Mouse (Mus musculus): ENCODE results near the gene Agr2. TPM values are rescaled to one million over a fixed set of nuclear protein-coding genes. Genes with fewer than 3 reads are reported as not detected.

Gene Agr2
- polyA plus RNA-seq (2016; fragmentation: Nextera tagmentation; extraction: Ambion mirVana): not detected in 2 replicates

DNA sequence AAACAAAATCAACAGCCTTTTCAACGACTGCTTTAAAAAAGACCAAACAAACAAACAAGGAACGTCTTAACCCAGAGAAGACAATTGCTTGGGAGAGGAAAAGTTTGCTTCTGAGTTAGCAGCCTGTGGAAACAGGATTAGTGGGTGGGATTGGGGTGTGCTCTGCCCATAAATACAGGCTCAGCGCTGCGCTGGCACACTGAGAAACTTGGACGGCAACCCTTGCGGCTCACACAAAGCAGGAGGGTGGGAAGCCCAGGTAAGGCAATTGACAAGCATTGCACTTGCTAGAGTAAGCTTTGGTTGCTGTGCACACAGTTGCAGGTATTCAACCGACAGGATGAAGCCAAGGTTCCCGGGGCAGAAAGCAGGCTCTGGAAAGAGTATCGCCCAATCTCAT is at the start of gene Agr2:
Agr2 (plus strand) TSS at position 197 of the 400 bp plus-strand sequence.
- DNase-seq (ENCODE audit: low spot score): no peak
- H3K36me3 ChIP-seq: no peaks in the 10 kb centered on the region
- no peak within 1 kb of the TSS for H3K27ac ChIP-seq
- H3K9me3 ChIP-seq (replicated peaks): no peaks in the 10 kb centered on the region
- no peaks in the 10 kb centered on the region for H3K27me3 ChIP-seq (ENCODE audit: low read depth, poor library complexity, severe bottlenecking)
- no peak within 1 kb of the TSS for H3K4me3 ChIP-seq
- 0 out of 2 replicates have a peak, but pooled peaks cover 3% of the 10 kb centered on the region for H3K4me1 ChIP-seq
- 77% methylated on average over 9 of the region's 9 CpGs for WGBS

DNA sequence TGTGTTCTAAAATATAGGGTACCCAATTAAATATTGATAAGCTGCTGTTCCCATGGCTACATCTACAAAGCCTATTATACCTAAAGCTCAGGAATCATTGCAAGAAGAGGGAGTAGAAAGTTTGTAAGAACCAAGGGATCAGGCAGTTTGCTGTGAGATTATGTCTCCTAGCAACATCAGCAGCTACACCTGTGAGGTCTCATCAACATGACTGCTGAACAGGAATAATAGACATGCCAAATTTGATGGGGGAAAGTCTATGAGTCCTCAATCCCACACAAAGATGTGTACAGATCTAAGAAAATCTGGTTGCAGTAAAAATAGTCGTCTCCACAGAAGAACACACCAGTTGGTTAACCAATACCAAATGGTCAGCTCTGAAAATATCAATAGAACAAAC is 41.0 kb upstream of the Agr2 start:
- Histone ChIP-seq H3K9me3 (replicated peaks) (no peaks in the 10 kb centered on the region), H3K27me3 (ENCODE audit: low read depth, poor library complexity, severe bottlenecking) (no peaks in the 10 kb centered on the region), H3K4me3 (no peak overlapping the region), H3K4me1 (no peaks in the 10 kb centered on the region), H3K36me3 (no peaks in the 10 kb centered on the region), H3K27ac (no peak overlapping the region)
- WGBS: 73% methylated on average over 1 of the region's 1 CpGs
- DNase-seq (ENCODE audit: low spot score): no peak

- WGBS: 79% methylated on average over 2 of the region's 2 CpGs
- H3K27me3 ChIP-seq (ENCODE audit: low read depth, poor library complexity, severe bottlenecking): no peaks in the 10 kb centered on the region
- no peak for DNase-seq (ENCODE audit: low spot score)
- H3K36me3 ChIP-seq: no peaks in the 10 kb centered on the region
- H3K4me1 ChIP-seq: no peaks in the 10 kb centered on the region
- no peak overlapping the region for H3K27ac ChIP-seq
- H3K4me3 ChIP-seq: no peak overlapping the region
- H3K9me3 ChIP-seq (replicated peaks): no peaks in the 10 kb centered on the region
Observed at GRCm38 (mm10) chr12:35957235-35957634, 35.5 kb upstream of the Agr2 start.

GRCm38 (mm10) chr12:35966098-35966767 is 26.5 kb upstream of the Agr2 start:
- no peaks in the 10 kb centered on the region for H3K4me1 ChIP-seq
- 63% methylated on average over 7 of the region's 7 CpGs for WGBS
- H3K36me3 ChIP-seq: no peaks in the 10 kb centered on the region
- no peak for DNase-seq (ENCODE audit: low spot score)
- no peaks in the 10 kb centered on the region for H3K27me3 ChIP-seq (ENCODE audit: low read depth, poor library complexity, severe bottlenecking)
- H3K27ac ChIP-seq: no peak overlapping the region
- no peaks in the 10 kb centered on the region for H3K9me3 ChIP-seq (replicated peaks)
- no peak overlapping the region for H3K4me3 ChIP-seq

DNA sequence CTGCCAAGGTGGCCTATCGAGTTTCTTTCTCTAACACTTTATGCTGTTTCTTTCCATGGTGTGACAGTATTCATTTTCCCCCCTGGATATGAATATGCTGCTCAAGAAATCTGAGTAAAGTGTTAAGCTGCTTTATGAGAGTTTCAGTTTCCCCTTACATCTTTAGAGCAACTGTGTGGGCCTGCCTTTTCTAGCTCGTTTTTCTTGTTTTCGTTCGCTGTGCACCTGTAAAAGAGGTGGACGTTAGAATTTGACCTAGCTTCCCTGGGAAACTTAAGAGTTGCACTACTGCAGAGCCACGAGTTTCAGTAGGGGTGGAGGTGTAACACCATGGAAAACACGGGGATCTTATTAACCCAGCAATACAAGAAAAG is 26.0 kb upstream of the Agr2 start:
- no peak overlapping the region for H3K27ac ChIP-seq
- no peak for DNase-seq (ENCODE audit: low spot score)
- H3K4me1 ChIP-seq: no peaks in the 10 kb centered on the region
- H3K4me3 ChIP-seq: no peak overlapping the region
- no peaks in the 10 kb centered on the region for H3K36me3 ChIP-seq
- no peaks in the 10 kb centered on the region for H3K9me3 ChIP-seq (replicated peaks)
- no peaks in the 10 kb centered on the region for H3K27me3 ChIP-seq (ENCODE audit: low read depth, poor library complexity, severe bottlenecking)
- 80% methylated on average over 7 of the region's 7 CpGs for WGBS

GRCm38 (mm10) chr12:35975898-35976297 is 16.8 kb upstream of the Agr2 start:
- 93% methylated on average over 3 of the region's 3 CpGs for WGBS

DNA sequence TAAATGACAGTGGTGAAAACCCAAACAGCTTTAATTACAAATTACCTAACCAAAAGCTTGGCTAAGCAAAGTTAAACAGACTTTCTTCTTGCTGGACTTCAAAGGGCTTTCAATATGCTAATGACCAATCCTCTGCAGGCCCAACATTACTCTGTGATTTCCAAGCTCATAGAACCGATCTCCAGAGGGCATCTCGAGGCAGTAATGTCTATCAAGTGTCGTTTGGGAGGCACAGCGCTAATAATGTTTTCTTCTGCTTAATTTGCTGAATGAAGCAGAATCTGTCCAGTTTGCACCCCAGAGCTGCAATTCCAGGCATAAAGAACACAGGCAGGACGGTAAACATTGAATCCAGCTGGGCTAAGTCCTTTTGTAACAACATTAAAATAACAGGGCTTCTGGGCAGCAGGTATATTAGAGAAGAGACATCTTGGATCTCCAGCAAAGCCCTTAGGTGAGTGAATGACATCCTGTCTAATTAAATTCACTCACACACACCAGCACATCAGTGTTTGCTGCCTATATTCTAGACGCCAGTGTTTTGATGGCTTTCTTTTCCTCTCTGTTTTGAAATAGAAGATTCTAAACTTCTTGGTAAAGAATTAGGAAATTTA is 15.0 kb upstream of the Agr2 start:
- 44% methylated on average over 6 of the region's 6 CpGs for WGBS

More at GRCm38 (mm10) chr12:35975898-35976297, 16.8 kb upstream of the Agr2 start:
- Histone ChIP-seq H3K4me1 (no peaks in the 10 kb centered on the region), H3K36me3 (no peaks in the 10 kb centered on the region), H3K9me3 (replicated peaks) (no peaks in the 10 kb centered on the region), H3K27ac (no peak overlapping the region), H3K27me3 (ENCODE audit: low read depth, poor library complexity, severe bottlenecking) (no peaks in the 10 kb centered on the region), H3K4me3 (no peak overlapping the region)
- no peak for DNase-seq (ENCODE audit: low spot score)

GRCm38 (mm10) chr12:35979625-35980024 is 13.1 kb upstream of the Agr2 start:
- no peak overlapping the region for H3K27ac ChIP-seq
- peaks cover 6% of the 10 kb centered on the region for H3K4me1 ChIP-seq
- WGBS: 89% methylated on average over 5 of the region's 5 CpGs
- H3K36me3 ChIP-seq: no peaks in the 10 kb centered on the region
- no peaks in the 10 kb centered on the region for H3K27me3 ChIP-seq (ENCODE audit: low read depth, poor library complexity, severe bottlenecking)
- H3K4me3 ChIP-seq: no peak overlapping the region
- DNase-seq (ENCODE audit: low spot score): no peak
- H3K9me3 ChIP-seq (replicated peaks): no peaks in the 10 kb centered on the region

More for the DNA sequence above, 15.0 kb upstream of the Agr2 start:
- H3K4me1 ChIP-seq: peaks cover 6% of the 10 kb centered on the region
- no peaks in the 10 kb centered on the region for H3K27me3 ChIP-seq (ENCODE audit: low read depth, poor library complexity, severe bottlenecking)
- H3K36me3 ChIP-seq: no peaks in the 10 kb centered on the region
- no peak for DNase-seq (ENCODE audit: low spot score)
- no peak overlapping the region for H3K27ac ChIP-seq
- H3K4me3 ChIP-seq: no peak overlapping the region
- H3K9me3 ChIP-seq (replicated peaks): no peaks in the 10 kb centered on the region

- no peak for DNase-seq (ENCODE audit: low spot score)
- H3K9me3 ChIP-seq (replicated peaks): no peaks in the 10 kb centered on the region
- peaks cover 6% of the 10 kb centered on the region for H3K4me1 ChIP-seq
- H3K36me3 ChIP-seq: no peaks in the 10 kb centered on the region
- no peak overlapping the region for H3K4me3 ChIP-seq
- H3K27me3 ChIP-seq (ENCODE audit: low read depth, poor library complexity, severe bottlenecking): no peaks in the 10 kb centered on the region
- WGBS: 66% methylated on average over 6 of the region's 6 CpGs
- H3K27ac ChIP-seq: no peak overlapping the region
Observed at GRCm38 (mm10) chr12:35981732-35982360, 10.9 kb upstream of the Agr2 start.

DNA sequence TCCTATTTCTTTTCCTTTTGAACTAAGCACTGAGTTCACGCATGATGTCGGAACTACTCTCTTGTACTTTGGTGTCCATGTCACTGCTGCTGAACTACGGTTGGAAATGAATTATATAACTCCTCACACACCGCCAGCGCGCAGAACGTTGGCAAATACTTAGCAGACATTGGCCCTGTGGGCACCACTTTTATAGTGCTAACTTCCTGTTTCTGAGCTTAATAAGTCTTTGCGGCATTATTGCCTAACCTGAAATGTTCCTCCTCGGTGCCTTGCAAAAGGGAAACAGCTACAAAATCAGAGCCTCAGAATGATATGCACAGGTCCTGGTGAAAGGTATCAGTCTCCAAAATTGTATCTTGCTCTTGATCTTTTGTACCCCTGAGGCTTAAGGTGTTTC is 9.2 kb upstream of the Agr2 start:
- H3K27ac ChIP-seq: no peak overlapping the region
- peaks cover 6% of the 10 kb centered on the region for H3K4me1 ChIP-seq
- DNase-seq (ENCODE audit: low spot score): no peak
- H3K9me3 ChIP-seq (replicated peaks): no peaks in the 10 kb centered on the region
- no peaks in the 10 kb centered on the region for H3K27me3 ChIP-seq (ENCODE audit: low read depth, poor library complexity, severe bottlenecking)
- WGBS: 97% methylated on average over 9 of the region's 9 CpGs
- H3K36me3 ChIP-seq: no peaks in the 10 kb centered on the region
- H3K4me3 ChIP-seq: no peak overlapping the region

DNA sequence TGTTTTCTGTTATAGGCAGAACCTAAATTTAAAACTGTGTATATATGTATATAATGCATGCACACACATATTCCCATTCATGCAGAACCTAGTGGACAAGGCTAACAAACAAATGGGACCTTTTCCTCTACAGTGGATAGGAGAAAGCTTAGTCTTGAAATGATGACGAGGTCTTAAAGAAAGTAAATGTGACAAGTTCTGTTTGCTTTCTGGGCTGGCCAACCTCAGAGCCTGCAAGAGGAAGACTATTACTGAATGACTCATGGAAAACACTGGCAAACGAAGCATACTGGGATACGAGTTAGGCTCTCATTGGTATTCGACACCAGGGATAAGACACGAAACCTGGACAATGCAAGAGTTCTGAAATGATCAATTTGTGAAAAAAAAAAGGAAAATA is 8.0 kb upstream of the Agr2 start:
- no peak overlapping the region for H3K4me3 ChIP-seq
- no peaks in the 10 kb centered on the region for H3K27me3 ChIP-seq (ENCODE audit: low read depth, poor library complexity, severe bottlenecking)
- no peaks in the 10 kb centered on the region for H3K36me3 ChIP-seq
- peaks cover 6% of the 10 kb centered on the region for H3K4me1 ChIP-seq
- H3K27ac ChIP-seq: no peak overlapping the region
- H3K9me3 ChIP-seq (replicated peaks): no peaks in the 10 kb centered on the region
- no peak for DNase-seq (ENCODE audit: low spot score)
- 90% methylated on average over 5 of the region's 5 CpGs for WGBS

- Histone ChIP-seq H3K27ac (no peak overlapping the region), H3K9me3 (replicated peaks) (no peaks in the 10 kb centered on the region), H3K27me3 (ENCODE audit: low read depth, poor library complexity, severe bottlenecking) (no peaks in the 10 kb centered on the region), H3K4me3 (no peak overlapping the region), H3K4me1 (0 out of 2 replicates have a peak, but pooled peaks cover 3% of the 10 kb centered on the region), H3K36me3 (no peaks in the 10 kb centered on the region)
- WGBS: 91% methylated on average over 3 of the region's 3 CpGs
- DNase-seq (ENCODE audit: low spot score): no peak
Observed at GRCm38 (mm10) chr12:35993583-35993982, 876 bp downstream of the Agr2 start.

DNA sequence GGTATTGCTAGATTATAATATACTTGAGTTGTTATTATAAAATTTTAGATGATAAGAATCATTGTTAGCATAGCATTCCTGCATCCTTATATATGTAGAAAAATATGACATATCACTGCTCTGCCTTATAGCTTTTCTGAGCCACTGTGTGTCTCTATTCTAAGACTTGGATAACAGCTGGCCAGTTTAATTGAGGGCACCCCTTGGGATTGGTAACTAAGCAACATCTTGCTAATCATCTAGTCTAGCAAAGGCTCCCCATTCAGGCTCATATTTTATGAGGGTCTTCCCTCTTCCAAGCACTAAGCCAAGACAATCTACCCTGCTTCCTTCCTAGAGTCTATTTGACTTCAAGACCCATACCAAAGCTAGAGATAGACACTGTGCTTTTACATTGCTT is 1.4 kb downstream of the Agr2 start:
- no peaks in the 10 kb centered on the region for H3K36me3 ChIP-seq
- H3K4me1 ChIP-seq: 0 out of 2 replicates have a peak, but pooled peaks cover 3% of the 10 kb centered on the region
- no peak overlapping the region for H3K27ac ChIP-seq
- H3K4me3 ChIP-seq: no peak overlapping the region
- DNase-seq (ENCODE audit: low spot score): no peak
- no peaks in the 10 kb centered on the region for H3K9me3 ChIP-seq (replicated peaks)
- no peaks in the 10 kb centered on the region for H3K27me3 ChIP-seq (ENCODE audit: low read depth, poor library complexity, severe bottlenecking)

Data from limb, embryonic 10.5 days (tissue).